Mouse (Mus musculus) kidney, embryonic 14.5 days (tissue): ENCODE results near the gene Gtpbp6. TPM values are rescaled to one million over a fixed set of nuclear protein-coding genes. Genes with fewer than 3 reads are reported as not detected.
A peak's percentile ranks its signal among the peaks of the same experiment; 100 is the strongest.

ENCODE experiments used
- ATAC-seq: fragments of 200-750 bp; cut with Nextera tagmentation; 2 replicates; pipeline ENCODE4 v1.8.0; 2017; ENCODE audit warnings: moderate number of reproducible peaks, mild to moderate bottlenecking, moderate TSS enrichment, moderate library complexity; ENCODE audit not compliant: low FRiP score, low TSS enrichment
- H3K27ac ChIP-seq: fragments of 300-500 bp; sonication (generic); 2 replicates; pipeline ENCODE4 v1.5.1; 2014; ENCODE audit warnings: low read depth, mild to moderate bottlenecking, low read length, moderate library complexity, mixed read lengths
- H3K27me3 ChIP-seq: fragments of 300-500 bp; sonication (generic); 2 replicates; pipeline ENCODE4 v1.6.1; 2014; ENCODE audit warnings: mild to moderate bottlenecking, low read length; ENCODE audit not compliant: control insufficient read depth, insufficient read depth
- H3K36me3 ChIP-seq: fragments of 300-500 bp; sonication (generic); 2 replicates; pipeline ENCODE4 v1.6.1; 2014; ENCODE audit warnings: low read length, mixed read lengths; ENCODE audit not compliant: control insufficient read depth, insufficient read depth
- H3K4me1 ChIP-seq: fragments of 300-500 bp; sonication (generic); 2 replicates; pipeline ENCODE4 v1.6.1; 2014; ENCODE audit warnings: low read length, mixed read lengths; ENCODE audit not compliant: control insufficient read depth, insufficient read depth
- H3K4me2 ChIP-seq: fragments of 300-500 bp; sonication (generic); replicated peaks from 2 replicates; pipeline ENCODE4 v1.6.1; 2014; ENCODE audit warnings: low read depth, mild to moderate bottlenecking, low read length
- H3K4me3 ChIP-seq: fragments of 300-500 bp; sonication (generic); 2 replicates; pipeline ENCODE4 v1.5.1; 2014; ENCODE audit warnings: mild to moderate bottlenecking, low read length
- H3K9ac ChIP-seq: fragments of 300-500 bp; sonication (generic); 2 replicates; pipeline ENCODE4 v1.6.1; 2014; ENCODE audit warnings: low read depth, mild to moderate bottlenecking, low read length, moderate library complexity
- H3K9me3 ChIP-seq: fragments of 300-500 bp; sonication (generic); 2 replicates; pipeline ENCODE4 v1.6.1; 2016; ENCODE audit warnings: low read length; ENCODE audit not compliant: control insufficient read depth
- WGBS: fragments of 180-500 bp; shearing (Covaris S2); extraction: QIAGEN DNeasy Blood & Tissue Kit; methylation state at CpG from one replicate; pipeline ENCODE4 v1.1.7; 2014; 5-methylcytosine and 5-hydroxymethylcytosine counted together
- polyA plus RNA-seq: library from polyadenylated mRNA; unstranded; fragments of >200 nt; fragmentation: Nextera tagmentation; extraction: Ambion mirVana; gene quantifications from 2 replicates; pipeline ENCODE4 v1.2.1, GENCODE M21; 2014

Gtpbp6 gene
- polyA plus RNA-seq, 1 experiment from 2014 or later: 32.1 TPM

- H3K27me3 ChIP-seq: no peaks in the 10 kb centered on the region
- peaks cover 24% of the 10 kb centered on the region for H3K4me1 ChIP-seq
- peaks cover 38% of the 10 kb centered on the region for H3K36me3 ChIP-seq
- no peaks in the 10 kb centered on the region for H3K9me3 ChIP-seq
- H3K27ac ChIP-seq: no peak overlapping the region
- H3K4me3 ChIP-seq: peak overlapping the region; percentile 34
- H3K9ac ChIP-seq: no peak overlapping the region
- ATAC-seq: peak; percentile 37
- 20% methylated on average over 34 of the region's 34 CpGs for WGBS
- peak overlapping the region; percentile 59 for H3K4me2 ChIP-seq
Observed at GRCm38 (mm10) chr5:110101716-110102347, 6.2 kb downstream of the Gtpbp6 start.

GRCm38 (mm10) chr5:110100921-110101631 is 6.9 kb downstream of the Gtpbp6 start:
- peak; percentile 48 for ATAC-seq
- Histone ChIP-seq H3K4me2 (peak overlapping the region; percentile 59), H3K27me3 (no peaks in the 10 kb centered on the region), H3K27ac (no peak overlapping the region), H3K9me3 (no peaks in the 10 kb centered on the region), H3K9ac (no peak overlapping the region), H3K4me1 (peaks cover 18% of the 10 kb centered on the region), H3K4me3 (peak overlapping the region; percentile 34), H3K36me3 (peaks cover 33% of the 10 kb centered on the region)
- 1% methylated on average over 31 of the region's 37 CpGs for WGBS

GRCm38 (mm10) chr5:110099656-110100580 is 8.1 kb downstream of the Gtpbp6 start, which contains the start of gene Plcxd1:
Gene Plcxd1 (plus strand): TSS chr5:110099969.
- H3K4me3 ChIP-seq: peak within 1 kb of the TSS; percentile 34; the same call in 1 of the 2 replicates
- ATAC-seq: peak; percentile 9; the same call in 1 of the 2 replicates

GRCm38 (mm10) chr5:110098991-110099477 is 9.0 kb downstream of the Gtpbp6 start:
- Histone ChIP-seq H3K36me3 (peaks cover 13% of the 10 kb centered on the region), H3K4me1 (peaks cover 18% of the 10 kb centered on the region), H3K27me3 (no peaks in the 10 kb centered on the region), H3K27ac (no peak overlapping the region), H3K4me2 (no peak overlapping the region), H3K9me3 (no peaks in the 10 kb centered on the region), H3K4me3 (no peak overlapping the region), H3K9ac (no peak overlapping the region)
- no peak for ATAC-seq
- 61% methylated on average over 1 of the region's 1 CpGs for WGBS

More at GRCm38 (mm10) chr5:110099656-110100580, 8.1 kb downstream of the Gtpbp6 start, which contains the start of gene Plcxd1:
- H3K27ac ChIP-seq: no peak within 1 kb of the TSS
- 11% methylated on average over 25 of the region's 25 CpGs for WGBS
- H3K36me3 ChIP-seq: peaks cover 22% of the 10 kb centered on the region
- peaks cover 18% of the 10 kb centered on the region for H3K4me1 ChIP-seq
- H3K27me3 ChIP-seq: no peaks in the 10 kb centered on the region
- H3K9me3 ChIP-seq: no peaks in the 10 kb centered on the region
- no peak within 1 kb of the TSS for H3K9ac ChIP-seq
- peak within 1 kb of the TSS; percentile 59 for H3K4me2 ChIP-seq

GRCm38 (mm10) chr5:110094847-110095213 is 13.2 kb downstream of the Gtpbp6 start:
- ATAC-seq: peak; percentile 38; the same call in 1 of the 2 replicates
- no peaks in the 10 kb centered on the region for H3K9me3 ChIP-seq
- no peaks in the 10 kb centered on the region for H3K36me3 ChIP-seq
- no peaks in the 10 kb centered on the region for H3K4me1 ChIP-seq
- peak overlapping the region; percentile 65 for H3K4me2 ChIP-seq
- peak overlapping the region; percentile 12; the same call in 1 of the 2 replicates for H3K9ac ChIP-seq
- H3K27me3 ChIP-seq: no peaks in the 10 kb centered on the region
- 9% methylated on average over 4 of the region's 4 CpGs for WGBS
- H3K27ac ChIP-seq: peak overlapping the region; percentile 32; the same call in 1 of the 2 replicates
- H3K4me3 ChIP-seq: peak overlapping the region; percentile 44

- WGBS: 1% methylated on average over 25 of the region's 25 CpGs
- Histone ChIP-seq H3K9me3 (no peaks in the 10 kb centered on the region), H3K27me3 (no peaks in the 10 kb centered on the region), H3K9ac (peak within 1 kb of the TSS; percentile 68), H3K27ac (peak within 1 kb of the TSS; percentile 32; the same call in 1 of the 2 replicates), H3K36me3 (no peaks in the 10 kb centered on the region), H3K4me3 (peak within 1 kb of the TSS; percentile 44), H3K4me1 (no peaks in the 10 kb centered on the region), H3K4me2 (peak within 1 kb of the TSS; percentile 65)
- ATAC-seq: peak; percentile 98
Observed at GRCm38 (mm10) chr5:110094030-110094846, 13.8 kb downstream of the Gtpbp6 start, which contains the start of gene Gm35315. Gene Gm35315 (minus strand): TSS chr5:110094420.

GRCm38 (mm10) chr5:110091546-110091945 is 16.5 kb downstream of the Gtpbp6 start:
- H3K4me3 ChIP-seq: no peak overlapping the region
- H3K4me2 ChIP-seq: no peak overlapping the region
- no peak for ATAC-seq
- no peaks in the 10 kb centered on the region for H3K36me3 ChIP-seq
- H3K4me1 ChIP-seq: no peaks in the 10 kb centered on the region
- no peaks in the 10 kb centered on the region for H3K27me3 ChIP-seq
- WGBS: 75% methylated on average over 2 of the region's 2 CpGs
- H3K9ac ChIP-seq: no peak overlapping the region
- H3K27ac ChIP-seq: no peak overlapping the region
- no peaks in the 10 kb centered on the region for H3K9me3 ChIP-seq
